Mouse (Mus musculus): ENCODE results near the gene Rgs6.

GRCm38 (mm10) chr12:82549228-82549627, 38.9 kb upstream of the Rgs6 start:
- TF ChIP-seq CTCF (IDR thresholded peaks at IDR 0.05; ENCODE audit: low read depth, low read length), result no peak
- no peak for TF ChIP-seq POLR2A (IDR thresholded peaks at IDR 0.05; ENCODE audit: borderline replicate concordance, low read depth, low read length)

Measured in bone marrow macrophage, adult 2 months (primary cell).